Mouse (Mus musculus) layer of hippocampus, postnatal 36 days (tissue): Measurements from ENCODE around the gene Slc26a10. TPM values are rescaled to one million over a fixed set of nuclear protein-coding genes. Genes with fewer than 3 reads are reported as not detected.

Source experiments
- DNase-seq, 2 experiments: peaks; one replicate each; pipeline ENCODE4 v3.0.0; 2022
- total RNA-seq, 2 experiments: library from RNA; stranded (reverse); gene quantifications; 2 replicates each; pipeline ENCODE4 v1.2.3; 2021

The Slc26a10 gene
- total RNA-seq, 2 experiments from 2014 or later, result 15.6 to 27.2 TPM

- DNase-seq, result no peak
These were observed 2.2 kb upstream of the Slc26a10 start for GRCm38 (mm10) chr10:127182624-127183023.

GRCm38 (mm10) chr10:127181566-127181965 lies 1.1 kb upstream of the Slc26a10 start:
- no peak for DNase-seq

- DNase-seq, result no peak
These were observed 226 bp upstream of the Slc26a10 start for GRCm38 (mm10) chr10:127180695-127181047.

GRCm38 (mm10) chr10:127178286-127179027 lies 2.0 kb downstream of the Slc26a10 start:
- DNase-seq, result peak; percentile 9 to 31

GRCm38 (mm10) chr10:127177719-127178118 lies 2.7 kb downstream of the Slc26a10 start:
- DNase-seq, result peak; percentile 76 to 79

- DNase-seq, result peak in 1 of 2 experiments; percentile 3
These were observed 3.2 kb downstream of the Slc26a10 start for GRCm38 (mm10) chr10:127177235-127177634.

GRCm38 (mm10) chr10:127176756-127177155 lies 3.7 kb downstream of the Slc26a10 start:
- no peak for DNase-seq

- DNase-seq, result no peak
These were observed 4.2 kb downstream of the Slc26a10 start for GRCm38 (mm10) chr10:127176228-127176627.

GRCm38 (mm10) chr10:127174170-127174569 lies 6.3 kb downstream of the Slc26a10 start:
- peak in 1 of 2 experiments; percentile 1 for DNase-seq

GRCm38 (mm10) chr10:127173148-127174065 lies 7.0 kb downstream of the Slc26a10 start:
- peak in 1 of 2 experiments; percentile 1 for DNase-seq

GRCm38 (mm10) chr10:127171631-127172200 lies 8.7 kb downstream of the Slc26a10 start:
- DNase-seq, result no peak

- DNase-seq, result peak; percentile 57 to 74
These were observed 9.6 kb downstream of the Slc26a10 start for GRCm38 (mm10) chr10:127170837-127171272.

- DNase-seq, result peak; percentile 16 to 23
These were observed 10.4 kb downstream of the Slc26a10 start for GRCm38 (mm10) chr10:127170002-127170401.

- DNase-seq, result peak in 1 of 2 experiments; percentile 11
These were observed 12.7 kb downstream of the Slc26a10 start for GRCm38 (mm10) chr10:127167614-127168192.

- peak in 1 of 2 experiments; percentile 9 for DNase-seq
These were observed 13.5 kb downstream of the Slc26a10 start for GRCm38 (mm10) chr10:127166771-127167613.

GRCm38 (mm10) chr10:127166404-127166715 lies 14.1 kb downstream of the Slc26a10 start:
- DNase-seq, result no peak

GRCm38 (mm10) chr10:127165654-127166403 lies 14.6 kb downstream of the Slc26a10 start:
- peak in 1 of 2 experiments; percentile 53 for DNase-seq

- no peak for DNase-seq
These were observed 15.1 kb downstream of the Slc26a10 start for GRCm38 (mm10) chr10:127165354-127165653.

GRCm38 (mm10) chr10:127164631-127165353 lies 15.7 kb downstream of the Slc26a10 start, which contains the start of gene B4galnt1:
Gene B4galnt1, plus strand, starts transcription at chr10:127165225.
- DNase-seq, result peak; percentile 79 to 83

GRCm38 (mm10) chr10:127164190-127164589 lies 16.3 kb downstream of the Slc26a10 start:
- no peak for DNase-seq
